Mouse (Mus musculus) right cerebral cortex, adult 18-20 months (tissue): ENCODE results near the gene Eif2b1.
A peak's percentile ranks its signal among the peaks of the same experiment; 100 is the strongest.

Experiments
- DNase-seq: peaks from one replicate; pipeline ENCODE4 v3.0.0; 2022; ENCODE audit warnings: mixed read lengths

Eif2b1 gene

GRCm38 (mm10) chr5:124541602-124541973 lies 37.3 kb downstream of the Eif2b1 start:
- no peak for DNase-seq

- peak; percentile 60 for DNase-seq
Observed at GRCm38 (mm10) chr5:124540905-124541601, 37.9 kb downstream of the Eif2b1 start.

GRCm38 (mm10) chr5:124540383-124540786 lies 38.5 kb downstream of the Eif2b1 start, which contains the start of gene Tmed2:
Tmed2 (plus strand) TSS chr5:124540695.
- peak; percentile 98 for DNase-seq

GRCm38 (mm10) chr5:124539905-124540304 lies 39.0 kb downstream of the Eif2b1 start:
- DNase-seq, result no peak

- peak; percentile 76 for DNase-seq
Observed at GRCm38 (mm10) chr5:124538813-124539792, 39.8 kb downstream of the Eif2b1 start.

GRCm38 (mm10) chr5:124536776-124537175 lies 42.2 kb downstream of the Eif2b1 start:
- DNase-seq, result peak; percentile 43

GRCm38 (mm10) chr5:124535016-124535415 lies 43.9 kb downstream of the Eif2b1 start:
- DNase-seq, result no peak

GRCm38 (mm10) chr5:124532451-124532850 lies 46.5 kb downstream of the Eif2b1 start:
- no peak for DNase-seq

- no peak for DNase-seq
Observed at GRCm38 (mm10) chr5:124531583-124531930, 47.4 kb downstream of the Eif2b1 start.

- peak; percentile 82 for DNase-seq
Observed at GRCm38 (mm10) chr5:124530655-124531582, 48.0 kb downstream of the Eif2b1 start, which contains the start of gene Rilpl1. Rilpl1 (minus strand) TSS chr5:124531391.

GRCm38 (mm10) chr5:124529697-124530096 lies 49.2 kb downstream of the Eif2b1 start:
- no peak for DNase-seq

- DNase-seq, result no peak
Observed at GRCm38 (mm10) chr5:124529191-124529651, 49.7 kb downstream of the Eif2b1 start.

- no peak for DNase-seq
Observed at GRCm38 (mm10) chr5:124528791-124529190, 50.1 kb downstream of the Eif2b1 start.

GRCm38 (mm10) chr5:124528351-124528750 lies 50.6 kb downstream of the Eif2b1 start:
- DNase-seq, result no peak

- DNase-seq, result no peak
Observed at GRCm38 (mm10) chr5:124524943-124525342, 54.0 kb downstream of the Eif2b1 start.

- no peak for DNase-seq
Observed at GRCm38 (mm10) chr5:124523032-124523431, 55.9 kb downstream of the Eif2b1 start.

- no peak for DNase-seq
Observed at GRCm38 (mm10) chr5:124521588-124521987, 57.3 kb downstream of the Eif2b1 start.
